Mouse (Mus musculus): ENCODE measurements around the gene Rasgef1c.

Rasgef1c gene

GRCm38 (mm10) chr11:49901659-49902458, at the start of gene Rasgef1c:
Rasgef1c (plus strand) TSS chr11:49901835.
- peak; percentile 18 to 35 for DNase-seq (ENCODE audit: low read depth in 1 of 2, low spot score in 2 of 2)

- no peak for DNase-seq (ENCODE audit: low read depth in 1 of 2, low spot score in 2 of 2)
These were observed 46.5 kb upstream of the Rasgef1c start for GRCm38 (mm10) chr11:49855144-49855543.

GRCm38 (mm10) chr11:49861139-49861538, 40.5 kb upstream of the Rasgef1c start:
- no peak for DNase-seq (ENCODE audit: low read depth in 1 of 2, low spot score in 2 of 2)

- DNase-seq (ENCODE audit: low read depth in 1 of 2, low spot score in 2 of 2) = no peak
These were observed 37.7 kb upstream of the Rasgef1c start for GRCm38 (mm10) chr11:49863926-49864325.

GRCm38 (mm10) chr11:49867320-49867719, 34.3 kb upstream of the Rasgef1c start:
- DNase-seq (ENCODE audit: low read depth in 1 of 2, low spot score in 2 of 2) = no peak

- no peak for DNase-seq (ENCODE audit: low read depth in 1 of 2, low spot score in 2 of 2)
These were observed 31.9 kb upstream of the Rasgef1c start for GRCm38 (mm10) chr11:49869762-49870161.

- DNase-seq (ENCODE audit: low read depth in 1 of 2, low spot score in 2 of 2) = no peak
These were observed 29.7 kb upstream of the Rasgef1c start for GRCm38 (mm10) chr11:49871914-49872313.

- DNase-seq (ENCODE audit: low read depth in 1 of 2, low spot score in 2 of 2) = no peak
These were observed 28.9 kb upstream of the Rasgef1c start for GRCm38 (mm10) chr11:49872779-49873178.

- no peak for DNase-seq (ENCODE audit: low read depth in 1 of 2, low spot score in 2 of 2)
These were observed 24.5 kb upstream of the Rasgef1c start for GRCm38 (mm10) chr11:49876948-49877817.

- DNase-seq (ENCODE audit: low read depth in 1 of 2, low spot score in 2 of 2) = no peak
These were observed 21.5 kb upstream of the Rasgef1c start for GRCm38 (mm10) chr11:49879950-49880642.

- no peak for DNase-seq (ENCODE audit: low read depth in 1 of 2, low spot score in 2 of 2)
These were observed 18.2 kb upstream of the Rasgef1c start for GRCm38 (mm10) chr11:49883394-49883793.

- DNase-seq (ENCODE audit: low read depth in 1 of 2, low spot score in 2 of 2) = no peak
These were observed 13.2 kb upstream of the Rasgef1c start for GRCm38 (mm10) chr11:49888469-49888868.

GRCm38 (mm10) chr11:49891993-49892392, 9.6 kb upstream of the Rasgef1c start:
- DNase-seq (ENCODE audit: low read depth in 1 of 2, low spot score in 2 of 2) = no peak

GRCm38 (mm10) chr11:49893806-49894205, 7.8 kb upstream of the Rasgef1c start:
- no peak for DNase-seq (ENCODE audit: low read depth in 1 of 2, low spot score in 2 of 2)

GRCm38 (mm10) chr11:49895966-49896590, 5.6 kb upstream of the Rasgef1c start:
- DNase-seq (ENCODE audit: low read depth in 1 of 2, low spot score in 2 of 2) = no peak

GRCm38 (mm10) chr11:49900043-49900442, 1.6 kb upstream of the Rasgef1c start:
- DNase-seq (ENCODE audit: low read depth in 1 of 2, low spot score in 2 of 2) = no peak

- no peak for DNase-seq (ENCODE audit: low read depth in 1 of 2, low spot score in 2 of 2)
These were observed 525 bp upstream of the Rasgef1c start for GRCm38 (mm10) chr11:49900962-49901658.

- peak in 1 of 2 experiments; percentile 43 for DNase-seq (ENCODE audit: low read depth in 1 of 2, low spot score in 2 of 2)
These were observed 1.7 kb downstream of the Rasgef1c start for GRCm38 (mm10) chr11:49903333-49903732.

- no peak for DNase-seq (ENCODE audit: low read depth in 1 of 2, low spot score in 2 of 2)
These were observed 17.0 kb downstream of the Rasgef1c start for GRCm38 (mm10) chr11:49918521-49919180.

- no peak for DNase-seq (ENCODE audit: low read depth in 1 of 2, low spot score in 2 of 2)
These were observed 17.7 kb downstream of the Rasgef1c start for GRCm38 (mm10) chr11:49919304-49919703.
